Mouse (Mus musculus) midbrain, embryonic 10.5 days (tissue): ENCODE measurements around the gene Tmf1. TPM values are rescaled to one million over a fixed set of nuclear protein-coding genes. Genes with fewer than 3 reads are reported as not detected.

Source experiments
- DNase-seq: peaks from one replicate; pipeline ENCODE4 v3.0.0-alpha.2; 2017; ENCODE audit warnings: low spot score
- H3K27ac ChIP-seq: fragments of 300-500 bp; sonication (generic); replicated peaks from 2 replicates; pipeline ENCODE4 v1.5.1; 2016; ENCODE audit warnings: mild to moderate bottlenecking
- H3K27me3 ChIP-seq: fragments of 300-500 bp; sonication (generic); 2 replicates; pipeline ENCODE4 v1.6.1; 2016; ENCODE audit warnings: low read depth, mild to moderate bottlenecking; ENCODE audit not compliant: poor library complexity, severe bottlenecking
- H3K36me3 ChIP-seq: fragments of 300-500 bp; sonication (generic); 2 replicates; pipeline ENCODE4 v1.6.1; 2016; ENCODE audit warnings: mild to moderate bottlenecking, moderate library complexity
- H3K4me1 ChIP-seq: fragments of 300-500 bp; sonication (generic); 2 replicates; pipeline ENCODE4 v1.6.1; 2016
- H3K4me3 ChIP-seq: fragments of 300-500 bp; sonication (generic); 2 replicates; pipeline ENCODE4 v1.5.1; 2016; ENCODE audit warnings: mild to moderate bottlenecking, moderate library complexity
- H3K9me3 ChIP-seq: fragments of 300-500 bp; sonication (generic); replicated peaks from 2 replicates; pipeline ENCODE4 v1.6.1; 2016; ENCODE audit warnings: mild to moderate bottlenecking
- WGBS: fragments of 180-500 bp; shearing (Covaris S2); methylation state at CpG from one replicate; pipeline ENCODE4 v1.1.7; 2016; 5-methylcytosine and 5-hydroxymethylcytosine counted together
- polyA plus RNA-seq: library from polyadenylated mRNA; unstranded; fragments of >200 nt; fragmentation: Nextera tagmentation; extraction: Ambion mirVana; gene quantifications from 2 replicates; pipeline ENCODE4 v1.2.1, GENCODE M21; 2016

The Tmf1 gene
- polyA plus RNA-seq, 1 experiment from 2014 or later: 24.1 TPM

DNA sequence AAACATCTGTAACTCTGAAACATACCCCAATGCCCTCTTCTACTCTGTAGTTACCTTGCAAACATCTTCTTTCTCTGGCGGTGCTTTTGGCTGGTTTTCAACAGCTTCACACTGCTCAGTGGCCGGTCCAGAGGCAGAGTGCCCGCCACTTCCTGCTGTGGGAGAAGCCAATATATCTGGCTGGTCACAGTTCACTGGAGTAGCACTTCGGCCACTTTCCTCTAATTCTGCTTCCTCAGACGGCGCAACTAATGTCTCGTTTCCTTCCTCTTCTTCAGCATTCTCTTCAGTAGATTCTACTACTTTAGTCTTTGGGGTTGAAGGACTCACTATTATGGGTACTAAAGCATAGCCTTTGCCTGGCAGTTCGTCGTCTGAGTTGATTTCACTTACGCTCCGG is 3.2 kb downstream of the Tmf1 start:
- no peak for DNase-seq
- Histone ChIP-seq H3K27ac (no peak overlapping the region), H3K4me1 (peaks cover 33% of the 10 kb centered on the region), H3K27me3 (no peaks in the 10 kb centered on the region), H3K9me3 (no peaks in the 10 kb centered on the region), H3K36me3 (peaks cover 51% of the 10 kb centered on the region), H3K4me3 (no peak overlapping the region)
- 87% methylated on average over 11 of the region's 11 CpGs for WGBS

DNA sequence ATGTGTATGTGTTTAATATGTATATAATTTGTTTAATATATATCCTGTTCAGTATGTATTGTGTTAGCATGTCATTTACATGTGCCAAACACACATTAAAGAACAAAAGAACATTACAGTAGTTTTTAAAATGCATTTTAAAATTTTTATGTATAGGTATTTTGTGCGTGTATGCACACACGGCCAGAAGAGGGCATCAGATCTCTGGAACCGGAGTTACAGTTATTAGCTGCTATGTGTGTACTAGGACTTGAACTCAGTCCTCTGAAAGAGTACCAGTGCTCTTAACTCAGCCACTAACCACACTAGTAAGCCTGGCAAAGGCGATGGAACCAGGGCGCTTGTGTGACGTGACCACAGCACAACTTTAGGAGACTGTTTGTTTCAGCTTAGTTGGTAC is 28.8 kb downstream of the Tmf1 start:
- no peaks in the 10 kb centered on the region for H3K9me3 ChIP-seq
- H3K4me1 ChIP-seq: peaks cover 30% of the 10 kb centered on the region
- WGBS: 84% methylated on average over 6 of the region's 6 CpGs
- H3K36me3 ChIP-seq: peaks cover 9% of the 10 kb centered on the region
- H3K4me3 ChIP-seq: no peak overlapping the region
- H3K27ac ChIP-seq: no peak overlapping the region
- no peak for DNase-seq
- peaks cover 17% of the 10 kb centered on the region; the same call in 1 of the 2 replicates for H3K27me3 ChIP-seq

- peaks cover 30% of the 10 kb centered on the region for H3K4me1 ChIP-seq
- DNase-seq: no peak
- peaks cover 9% of the 10 kb centered on the region for H3K36me3 ChIP-seq
- no peak overlapping the region for H3K27ac ChIP-seq
- 92% methylated on average over 2 of the region's 2 CpGs for WGBS
- H3K9me3 ChIP-seq: no peaks in the 10 kb centered on the region
- peaks cover 17% of the 10 kb centered on the region; the same call in 1 of the 2 replicates for H3K27me3 ChIP-seq
- H3K4me3 ChIP-seq: no peak overlapping the region
Observed at GRCm38 (mm10) chr6:97149721-97150120, 29.2 kb downstream of the Tmf1 start.

DNA sequence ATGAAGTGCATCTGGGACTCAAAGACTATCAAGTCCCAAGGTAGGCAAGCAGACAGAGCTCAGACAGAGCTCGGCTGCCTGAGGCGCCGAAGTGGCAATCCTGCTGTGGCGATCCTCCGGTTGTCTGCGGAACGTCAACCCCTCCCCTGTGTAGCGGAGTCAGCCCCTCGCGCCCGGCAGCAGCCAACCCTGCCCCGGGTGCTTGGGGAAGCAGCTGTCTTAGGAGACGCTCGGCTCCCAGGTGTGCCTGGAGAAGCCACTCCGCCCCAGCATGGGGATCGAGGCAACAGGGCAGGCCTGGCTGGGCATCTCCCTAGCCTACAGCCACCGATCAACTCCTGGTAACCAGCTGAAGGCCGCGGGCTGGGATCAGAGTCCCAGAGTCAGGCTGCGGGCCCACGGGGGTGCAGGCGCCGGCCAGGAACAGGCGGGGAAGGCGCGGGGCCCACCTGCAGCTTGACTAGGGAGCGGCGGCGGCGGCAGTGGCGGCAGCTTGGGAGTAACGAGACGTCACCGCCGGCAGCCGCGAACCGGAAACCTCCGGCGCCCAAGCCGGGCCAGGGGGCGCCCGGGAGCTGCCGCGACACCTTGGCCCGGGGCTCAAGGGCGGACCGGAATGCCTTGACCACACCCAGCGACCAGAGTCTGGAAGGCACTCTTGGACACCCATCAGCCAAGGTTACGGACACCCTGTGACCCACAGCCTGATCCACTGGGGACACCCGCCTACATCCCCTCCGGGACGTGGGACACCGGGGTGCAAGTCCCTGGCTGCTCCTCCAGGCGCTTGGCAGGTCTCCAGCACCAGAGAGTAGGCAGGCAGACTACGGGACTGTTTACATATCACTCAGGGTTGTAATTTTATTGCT is 30.3 kb downstream of the Tmf1 start, which contains the start of gene Eogt:
Gene Eogt, minus strand, starts transcription at position 800 of the 869 bp plus-strand sequence.
- 2% methylated on average over 56 of the region's 56 CpGs for WGBS
- Histone ChIP-seq H3K27ac (peak within 1 kb of the TSS; percentile 91), H3K36me3 (peaks cover 5% of the 10 kb centered on the region), H3K27me3 (peaks cover 17% of the 10 kb centered on the region; the same call in 1 of the 2 replicates), H3K4me1 (peaks cover 35% of the 10 kb centered on the region), H3K9me3 (no peaks in the 10 kb centered on the region), H3K4me3 (peak within 1 kb of the TSS; percentile 84)
- peak; percentile 65 for DNase-seq

DNA sequence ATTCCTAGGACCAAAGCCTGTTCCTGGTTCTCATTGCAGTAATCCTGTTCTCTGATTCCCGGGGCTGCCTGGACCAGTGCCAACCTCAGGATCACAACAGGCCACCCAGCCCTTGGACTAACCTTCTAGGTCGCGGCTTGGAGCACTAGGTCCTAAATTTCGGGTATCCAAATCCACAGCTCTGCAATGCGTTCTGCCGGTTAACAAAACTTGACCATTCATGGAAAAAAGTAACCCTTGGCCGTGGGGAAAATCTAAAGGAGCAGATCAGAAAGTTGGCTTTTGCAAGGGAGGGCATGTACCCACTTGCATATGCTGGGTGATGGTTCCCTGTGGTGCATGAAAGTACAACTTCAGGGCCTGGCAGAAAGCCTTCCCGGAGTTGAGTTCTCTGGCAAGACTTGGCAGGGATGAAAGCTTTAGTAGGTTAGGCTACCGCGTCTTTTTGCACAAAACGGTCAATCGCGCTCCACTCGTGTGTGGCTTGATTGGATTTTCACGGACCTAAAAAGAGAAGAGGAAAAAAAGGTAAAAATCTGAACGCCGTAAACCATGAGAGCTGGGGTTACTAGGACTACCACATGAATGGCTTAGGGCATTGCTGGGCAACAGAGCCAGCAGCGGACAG is 31.1 kb downstream of the Tmf1 start:
- Histone ChIP-seq H3K36me3 (peaks cover 3% of the 10 kb centered on the region; the same call in 1 of the 2 replicates), H3K4me1 (peaks cover 35% of the 10 kb centered on the region), H3K9me3 (no peaks in the 10 kb centered on the region), H3K27me3 (peaks cover 17% of the 10 kb centered on the region; the same call in 1 of the 2 replicates), H3K27ac (peak overlapping the region; percentile 91), H3K4me3 (peak overlapping the region; percentile 84)
- DNase-seq: peak; percentile 33
- 27% methylated on average over 18 of the region's 18 CpGs for WGBS

DNA sequence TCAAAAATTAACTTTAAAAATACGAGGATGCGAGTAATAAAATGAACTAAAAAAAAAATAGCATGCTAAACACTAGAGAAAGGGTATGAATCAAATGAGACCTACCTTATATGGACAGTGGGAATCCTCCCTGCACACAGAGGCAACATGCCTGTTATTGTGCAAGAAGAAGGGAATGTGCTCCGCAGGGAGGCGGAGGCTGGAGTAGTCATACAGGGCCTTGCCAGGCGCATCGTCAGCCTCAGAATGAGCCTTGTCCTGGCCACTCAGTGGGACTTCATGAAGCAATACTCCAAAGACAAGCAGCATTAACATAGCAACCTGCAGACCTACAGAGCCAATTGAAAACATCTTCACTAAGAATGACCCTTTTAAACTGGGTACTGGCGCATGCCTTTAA is 33.8 kb downstream of the Tmf1 start:
- peaks cover 35% of the 10 kb centered on the region for H3K4me1 ChIP-seq
- DNase-seq: no peak
- no peak overlapping the region for H3K27ac ChIP-seq
- H3K9me3 ChIP-seq: no peaks in the 10 kb centered on the region
- H3K27me3 ChIP-seq: peaks cover 17% of the 10 kb centered on the region; the same call in 1 of the 2 replicates
- H3K36me3 ChIP-seq: peaks cover 1% of the 10 kb centered on the region; the same call in 1 of the 2 replicates
- WGBS: 90% methylated on average over 7 of the region's 7 CpGs
- H3K4me3 ChIP-seq: no peak overlapping the region

GRCm38 (mm10) chr6:97144359-97144758 is 34.6 kb downstream of the Tmf1 start:
- no peaks in the 10 kb centered on the region for H3K9me3 ChIP-seq
- WGBS: 52% methylated on average over 7 of the region's 7 CpGs
- DNase-seq: no peak
- peaks cover 9% of the 10 kb centered on the region for H3K36me3 ChIP-seq
- peaks cover 34% of the 10 kb centered on the region for H3K4me1 ChIP-seq
- peaks cover 17% of the 10 kb centered on the region; the same call in 1 of the 2 replicates for H3K27me3 ChIP-seq
- H3K27ac ChIP-seq: 0 out of 2 replicates have a peak overlapping the region, but pooled peaks have one; percentile 38
- no peak overlapping the region for H3K4me3 ChIP-seq

DNA sequence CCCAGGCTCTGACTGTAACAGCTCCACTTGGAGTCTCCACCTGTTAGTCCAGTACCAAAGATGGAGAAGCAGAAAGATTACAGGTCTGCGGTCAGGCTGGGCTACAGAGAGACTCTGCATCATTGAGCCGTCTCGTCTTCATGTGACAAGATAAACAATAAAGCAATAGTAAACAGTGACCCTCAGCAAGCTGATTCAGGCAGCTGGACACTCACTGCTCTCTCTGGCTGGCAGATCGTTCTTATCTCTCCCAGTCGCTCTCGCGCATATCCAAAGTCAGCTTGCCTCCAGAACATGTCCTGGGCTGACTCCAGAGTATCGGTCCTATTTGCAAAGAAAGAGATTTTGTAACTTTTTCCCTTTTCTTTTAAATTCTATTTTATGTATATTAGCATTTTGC is 36.3 kb downstream of the Tmf1 start:
- Histone ChIP-seq H3K27me3 (peaks cover 12% of the 10 kb centered on the region; the same call in 1 of the 2 replicates), H3K9me3 (no peaks in the 10 kb centered on the region), H3K4me3 (no peak overlapping the region), H3K36me3 (peaks cover 9% of the 10 kb centered on the region), H3K4me1 (peaks cover 16% of the 10 kb centered on the region), H3K27ac (no peak overlapping the region)
- whole genome bisulfite sequencing: 92% methylated on average over 8 of the region's 8 CpGs
- no peak for DNase-seq

DNA sequence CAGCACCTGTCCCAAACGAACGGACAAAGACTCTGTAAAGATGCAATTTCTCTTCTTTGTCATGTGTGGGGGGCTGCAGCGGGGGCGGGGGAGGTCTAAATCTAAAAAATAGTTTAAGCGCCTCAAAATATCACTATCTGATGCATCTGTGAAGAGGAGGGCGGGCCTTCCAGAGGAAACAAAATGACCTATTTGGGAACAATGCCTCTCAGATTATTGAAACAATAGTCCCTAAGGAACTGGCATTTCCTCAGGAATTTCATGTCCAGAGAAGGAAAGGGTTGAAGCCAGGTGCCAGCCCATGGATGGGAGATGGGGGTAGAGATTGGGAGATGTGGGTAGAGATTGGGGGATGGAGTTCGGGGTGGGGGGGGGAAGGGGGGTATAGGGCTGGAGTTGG is 37.1 kb downstream of the Tmf1 start:
- H3K27me3 ChIP-seq: 0 out of 2 replicates have a peak, but pooled peaks cover 6% of the 10 kb centered on the region
- 90% methylated on average over 7 of the region's 7 CpGs for WGBS
- peaks cover 9% of the 10 kb centered on the region for H3K4me1 ChIP-seq
- no peak overlapping the region for H3K27ac ChIP-seq
- H3K4me3 ChIP-seq: no peak overlapping the region
- H3K36me3 ChIP-seq: peaks cover 9% of the 10 kb centered on the region
- no peaks in the 10 kb centered on the region for H3K9me3 ChIP-seq
- DNase-seq: no peak

DNA sequence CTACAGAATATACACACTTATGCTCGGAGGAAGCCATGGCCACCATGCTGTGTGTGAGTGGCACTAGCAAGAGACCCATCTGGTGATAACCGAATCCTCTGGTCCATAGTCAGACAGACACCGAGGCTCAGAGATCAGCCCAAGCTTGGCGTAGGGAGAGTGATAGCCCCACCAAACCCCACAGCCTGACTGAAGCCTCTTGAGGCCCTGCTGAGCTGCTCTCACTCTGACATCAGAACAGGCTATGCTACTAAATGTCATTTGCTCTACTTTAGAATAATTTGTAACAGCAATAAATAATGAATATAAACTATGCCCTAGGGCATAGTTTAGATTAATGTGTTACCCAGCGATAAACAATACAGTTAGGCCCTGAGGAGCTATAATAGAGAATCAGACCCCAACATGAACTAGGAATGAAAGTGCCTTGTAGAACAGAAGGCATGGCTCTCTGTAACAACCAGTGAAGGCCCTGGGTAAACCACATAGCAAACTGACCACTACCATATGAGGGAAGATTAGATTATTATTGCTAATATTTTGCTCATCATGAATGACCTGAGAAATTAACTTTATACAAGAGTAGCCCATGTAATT is 46.1 kb downstream of the Tmf1 start:
- H3K9me3 ChIP-seq: no peaks in the 10 kb centered on the region
- H3K36me3 ChIP-seq: peaks cover 6% of the 10 kb centered on the region; the same call in 1 of the 2 replicates
- DNase-seq: no peak
- H3K4me3 ChIP-seq: no peak overlapping the region
- H3K27me3 ChIP-seq: no peaks in the 10 kb centered on the region
- no peaks in the 10 kb centered on the region for H3K4me1 ChIP-seq
- no peak overlapping the region for H3K27ac ChIP-seq
- WGBS: 90% methylated on average over 5 of the region's 5 CpGs

DNA sequence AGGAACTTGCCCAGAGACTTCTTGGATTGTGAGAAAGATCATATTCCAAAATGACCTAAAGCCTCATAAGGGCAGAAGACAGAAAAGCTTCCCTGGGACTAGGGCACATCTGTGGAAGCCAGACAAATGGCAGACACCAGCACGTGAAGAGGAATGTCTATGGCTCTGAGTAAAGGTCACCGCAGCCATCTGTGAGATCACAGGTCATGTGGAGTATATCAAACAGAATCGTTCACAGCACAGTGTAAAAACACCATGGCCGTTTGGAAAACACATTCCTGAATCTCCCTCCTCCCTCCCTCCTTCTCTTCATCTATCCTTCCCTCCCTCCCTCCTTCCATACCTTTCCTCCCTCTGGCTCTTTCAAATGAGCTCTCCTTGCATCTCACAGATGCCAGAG is 47.1 kb downstream of the Tmf1 start:
- no peak overlapping the region for H3K4me3 ChIP-seq
- 74% methylated on average over 4 of the region's 4 CpGs for WGBS
- no peaks in the 10 kb centered on the region for H3K9me3 ChIP-seq
- DNase-seq: no peak
- H3K4me1 ChIP-seq: no peaks in the 10 kb centered on the region
- H3K27ac ChIP-seq: no peak overlapping the region
- H3K27me3 ChIP-seq: no peaks in the 10 kb centered on the region
- peaks cover 6% of the 10 kb centered on the region; the same call in 1 of the 2 replicates for H3K36me3 ChIP-seq

- WGBS: 70% methylated on average over 5 of the region's 5 CpGs
- Histone ChIP-seq H3K27ac (no peak overlapping the region), H3K4me1 (no peaks in the 10 kb centered on the region), H3K9me3 (no peaks in the 10 kb centered on the region), H3K36me3 (peaks cover 6% of the 10 kb centered on the region; the same call in 1 of the 2 replicates), H3K4me3 (no peak overlapping the region), H3K27me3 (no peaks in the 10 kb centered on the region)
- DNase-seq: no peak
Observed at GRCm38 (mm10) chr6:97130979-97131378, 47.9 kb downstream of the Tmf1 start.
